Mouse (Mus musculus) R1 (cell line): ENCODE results near the gene Rimkla.
"Not testable (repeated sequence)": the region's sequence is repeated elsewhere in the genome, so short reads cannot be mapped to it uniquely, and the experiment has no call there.

ENCODE experiments used
- DNase-seq: peaks from one replicate; pipeline ENCODE4 v3.0.0-alpha.2; 2018; ENCODE audit warnings: low read depth, low spot score

The Rimkla gene

GRCm38 (mm10) chr4:119492291-119492932 is at the start of gene Rimkla:
Rimkla (minus strand) TSS chr4:119492628.
- peak; percentile 57 for DNase-seq

GRCm38 (mm10) chr4:119540533-119540890 is 48.1 kb upstream of the Rimkla start:
- no peak for DNase-seq

GRCm38 (mm10) chr4:119539836-119540532 is 47.6 kb upstream of the Rimkla start:
- peak; percentile 84 for DNase-seq

GRCm38 (mm10) chr4:119539031-119539824 is 46.8 kb upstream of the Rimkla start, which contains the start of gene Frg2f1:
Frg2f1 (minus strand) TSS chr4:119539529.
- DNase-seq: peak; percentile 94

- DNase-seq: no peak
Observed at GRCm38 (mm10) chr4:119537436-119537835, 45.0 kb upstream of the Rimkla start.

- DNase-seq: not testable (repeated sequence)
Observed at GRCm38 (mm10) chr4:119536615-119537014, 44.2 kb upstream of the Rimkla start, which contains the start of gene Foxj3. Foxj3 (plus strand) TSS chr4:119537004.

GRCm38 (mm10) chr4:119535103-119535502 is 42.7 kb upstream of the Rimkla start:
- no peak for DNase-seq

- DNase-seq: peak; percentile 40
Observed at GRCm38 (mm10) chr4:119531813-119532212, 39.4 kb upstream of the Rimkla start.

GRCm38 (mm10) chr4:119526329-119526845 is 34.0 kb upstream of the Rimkla start:
- no peak for DNase-seq

GRCm38 (mm10) chr4:119524466-119524865 is 32.0 kb upstream of the Rimkla start:
- DNase-seq: no peak

GRCm38 (mm10) chr4:119524010-119524409 is 31.6 kb upstream of the Rimkla start:
- no peak for DNase-seq

GRCm38 (mm10) chr4:119523575-119523974 is 31.1 kb upstream of the Rimkla start:
- DNase-seq: no peak

- no peak for DNase-seq
Observed at GRCm38 (mm10) chr4:119512731-119513141, 20.3 kb upstream of the Rimkla start.

- peak; percentile 60 for DNase-seq
Observed at GRCm38 (mm10) chr4:119511591-119511990, 19.2 kb upstream of the Rimkla start.

GRCm38 (mm10) chr4:119498319-119498848 is 6.0 kb upstream of the Rimkla start:
- peak; percentile 88 for DNase-seq

GRCm38 (mm10) chr4:119492933-119493327 is 502 bp upstream of the Rimkla start:
- DNase-seq: no peak

GRCm38 (mm10) chr4:119490806-119491205 is 1.6 kb downstream of the Rimkla start:
- DNase-seq: peak; percentile 84

- no peak for DNase-seq
Observed at GRCm38 (mm10) chr4:119489666-119490065, 2.8 kb downstream of the Rimkla start.

- DNase-seq: peak; percentile 63
Observed at GRCm38 (mm10) chr4:119484882-119485281, 7.5 kb downstream of the Rimkla start.

- peak; percentile 47 for DNase-seq
Observed at GRCm38 (mm10) chr4:119483051-119483450, 9.4 kb downstream of the Rimkla start.

- no peak for DNase-seq
Observed at GRCm38 (mm10) chr4:119473150-119473549, 19.3 kb downstream of the Rimkla start.

GRCm38 (mm10) chr4:119472545-119472944 is 19.9 kb downstream of the Rimkla start:
- DNase-seq: no peak
